Mouse (Mus musculus) intestine, embryonic 14.5 days (tissue): ENCODE results near the gene Cnih3. TPM values are rescaled to one million over a fixed set of nuclear protein-coding genes. Genes with fewer than 3 reads are reported as not detected.

ENCODE experiments used
- ATAC-seq: fragments of 200-750 bp; cut with Nextera tagmentation; replicated peaks from 2 replicates; pipeline ENCODE4 v1.8.0; 2017; ENCODE audit warnings: low read depth, moderate number of reproducible peaks, moderate TSS enrichment, moderate library complexity; ENCODE audit not compliant: low FRiP score, low TSS enrichment
- DNase-seq: peaks from one replicate; pipeline ENCODE4 v3.0.0-alpha.2; 2018; ENCODE audit warnings: low spot score
- H3K27ac ChIP-seq: fragments of 300-500 bp; sonication (generic); 2 replicates; pipeline ENCODE4 v1.5.1; 2014; ENCODE audit warnings: low read depth, mild to moderate bottlenecking, control low read depth
- H3K27me3 ChIP-seq: fragments of 300-500 bp; sonication (generic); replicated peaks from 2 replicates; pipeline ENCODE4 v1.6.1; 2014; ENCODE audit warnings: low read length, control low read depth; ENCODE audit not compliant: control insufficient read depth, insufficient read depth
- H3K36me3 ChIP-seq: fragments of 300-500 bp; sonication (generic); 2 replicates; pipeline ENCODE4 v1.6.1; 2014; ENCODE audit warnings: low read length, control low read depth; ENCODE audit not compliant: control insufficient read depth, insufficient read depth
- H3K4me1 ChIP-seq: fragments of 300-500 bp; sonication (generic); replicated peaks from 2 replicates; pipeline ENCODE4 v1.6.1; 2014; ENCODE audit warnings: low read length, control low read depth, mixed read lengths; ENCODE audit not compliant: control insufficient read depth, insufficient read depth
- H3K4me2 ChIP-seq: fragments of 300-500 bp; sonication (generic); 2 replicates; pipeline ENCODE4 v1.6.1; 2014; ENCODE audit warnings: low read length
- H3K4me3 ChIP-seq: fragments of 300-500 bp; sonication (generic); 2 replicates; pipeline ENCODE4 v1.5.1; 2014; ENCODE audit warnings: low read depth, low read length, control low read depth, mixed read lengths
- H3K9ac ChIP-seq: fragments of 300-500 bp; sonication (generic); 2 replicates; pipeline ENCODE4 v1.6.1; 2014; ENCODE audit warnings: mild to moderate bottlenecking, low read length
- H3K9me3 ChIP-seq: fragments of 300-500 bp; sonication (generic); 2 replicates; pipeline ENCODE4 v1.6.1; 2016; ENCODE audit warnings: low read length, control low read depth; ENCODE audit not compliant: control insufficient read depth
- WGBS: fragments of 180-500 bp; shearing (Covaris S2); extraction: QIAGEN DNeasy Blood & Tissue Kit; methylation state at CpG from one replicate; pipeline ENCODE4 v1.1.7; 2014; 5-methylcytosine and 5-hydroxymethylcytosine counted together
- polyA plus RNA-seq: library from polyadenylated mRNA; unstranded; fragments of >200 nt; fragmentation: Nextera tagmentation; extraction: Ambion mirVana; gene quantifications from 2 replicates; pipeline ENCODE4 v1.2.1, GENCODE M21; 2014

Gene Cnih3
- polyA plus RNA-seq, 1 experiment from 2014 or later: 0.41 TPM

GRCm38 (mm10) chr1:181335388-181335787, 17.0 kb upstream of the Cnih3 start:
- no peak for ATAC-seq
- WGBS: 92% methylated on average over 4 of the region's 4 CpGs
- Histone ChIP-seq H3K4me3 (no peak overlapping the region), H3K9ac (no peak overlapping the region), H3K36me3 (no peaks in the 10 kb centered on the region), H3K27me3 (no peaks in the 10 kb centered on the region), H3K4me2 (no peak overlapping the region), H3K9me3 (no peaks in the 10 kb centered on the region), H3K27ac (no peak overlapping the region), H3K4me1 (no peaks in the 10 kb centered on the region)
- DNase-seq: no peak

- WGBS: 88% methylated on average over 6 of the region's 6 CpGs
- no peaks in the 10 kb centered on the region for H3K4me1 ChIP-seq
- no peaks in the 10 kb centered on the region for H3K9me3 ChIP-seq
- H3K36me3 ChIP-seq: no peaks in the 10 kb centered on the region
- H3K4me3 ChIP-seq: no peak overlapping the region
- DNase-seq (no peak), ATAC-seq (no peak)
- H3K27ac ChIP-seq: no peak overlapping the region
- no peaks in the 10 kb centered on the region for H3K27me3 ChIP-seq
- no peak overlapping the region for H3K4me2 ChIP-seq
- H3K9ac ChIP-seq: no peak overlapping the region
These were observed 15.6 kb upstream of the Cnih3 start for GRCm38 (mm10) chr1:181336857-181337256.

- H3K4me2 ChIP-seq: no peak overlapping the region
- no peak overlapping the region for H3K4me3 ChIP-seq
- DNase-seq: no peak
- no peaks in the 10 kb centered on the region for H3K36me3 ChIP-seq
- no peaks in the 10 kb centered on the region for H3K4me1 ChIP-seq
- ATAC-seq: no peak
- no peaks in the 10 kb centered on the region for H3K9me3 ChIP-seq
- no peak overlapping the region for H3K27ac ChIP-seq
- WGBS: 86% methylated on average over 6 of the region's 6 CpGs
- no peaks in the 10 kb centered on the region for H3K27me3 ChIP-seq
- no peak overlapping the region for H3K9ac ChIP-seq
These were observed 13.3 kb upstream of the Cnih3 start for GRCm38 (mm10) chr1:181339106-181339505.

GRCm38 (mm10) chr1:181345547-181345946, 6.9 kb upstream of the Cnih3 start:
- WGBS: 21% methylated on average over 15 of the region's 15 CpGs
- no peaks in the 10 kb centered on the region for H3K36me3 ChIP-seq
- H3K4me3 ChIP-seq: no peak overlapping the region
- peaks cover under 1% of the 10 kb centered on the region; the same call in 1 of the 2 replicates for H3K27me3 ChIP-seq
- DNase-seq: peak; percentile 75
- no peak overlapping the region for H3K9ac ChIP-seq
- no peak overlapping the region for H3K4me2 ChIP-seq
- ATAC-seq: peak; percentile 66
- H3K9me3 ChIP-seq: no peaks in the 10 kb centered on the region
- 0 out of 2 replicates have a peak, but pooled peaks cover 3% of the 10 kb centered on the region for H3K4me1 ChIP-seq
- no peak overlapping the region for H3K27ac ChIP-seq

GRCm38 (mm10) chr1:181352043-181352366, 423 bp upstream of the Cnih3 start:
- H3K9ac ChIP-seq: peak overlapping the region; percentile 48
- no peaks in the 10 kb centered on the region for H3K36me3 ChIP-seq
- no peaks in the 10 kb centered on the region for H3K9me3 ChIP-seq
- peaks cover 11% of the 10 kb centered on the region; the same call in 1 of the 2 replicates for H3K4me1 ChIP-seq
- 6% methylated on average over 3 of the region's 3 CpGs for WGBS
- H3K27me3 ChIP-seq: peaks cover 43% of the 10 kb centered on the region
- ATAC-seq (peak; percentile 77), DNase-seq (peak; percentile 64)
- peak overlapping the region; percentile 97 for H3K4me2 ChIP-seq
- H3K4me3 ChIP-seq: peak overlapping the region; percentile 46
- H3K27ac ChIP-seq: no peak overlapping the region

- Histone ChIP-seq H3K27me3 (peaks cover 43% of the 10 kb centered on the region), H3K4me3 (peak overlapping the region; percentile 46), H3K36me3 (no peaks in the 10 kb centered on the region), H3K4me2 (peak overlapping the region; percentile 97), H3K9ac (peak overlapping the region; percentile 48; the same call in 1 of the 2 replicates), H3K27ac (no peak overlapping the region), H3K9me3 (no peaks in the 10 kb centered on the region), H3K4me1 (peaks cover 11% of the 10 kb centered on the region; the same call in 1 of the 2 replicates)
- 3% methylated on average over 33 of the region's 33 CpGs for WGBS
- peak; percentile 61 for DNase-seq
- no peak; the same call in 1 of the 2 replicates for ATAC-seq
These were observed 1.0 kb downstream of the Cnih3 start for GRCm38 (mm10) chr1:181353200-181354097.

GRCm38 (mm10) chr1:181355683-181356082, 3.3 kb downstream of the Cnih3 start:
- DNase-seq: no peak
- H3K36me3 ChIP-seq: no peaks in the 10 kb centered on the region
- H3K27me3 ChIP-seq: peaks cover 41% of the 10 kb centered on the region
- no peak for ATAC-seq
- H3K4me3 ChIP-seq: no peak overlapping the region
- H3K27ac ChIP-seq: no peak overlapping the region
- H3K9ac ChIP-seq: no peak overlapping the region
- 82% methylated on average over 5 of the region's 5 CpGs for WGBS
- H3K4me2 ChIP-seq: no peak overlapping the region
- peaks cover 11% of the 10 kb centered on the region; the same call in 1 of the 2 replicates for H3K4me1 ChIP-seq
- no peaks in the 10 kb centered on the region for H3K9me3 ChIP-seq

- DNase-seq: no peak
- H3K9me3 ChIP-seq: no peaks in the 10 kb centered on the region
- no peak overlapping the region for H3K4me3 ChIP-seq
- ATAC-seq: no peak
- H3K4me1 ChIP-seq: peaks cover 6% of the 10 kb centered on the region; the same call in 1 of the 2 replicates
- H3K9ac ChIP-seq: no peak overlapping the region
- no peaks in the 10 kb centered on the region for H3K36me3 ChIP-seq
- H3K4me2 ChIP-seq: no peak overlapping the region
- H3K27me3 ChIP-seq: peaks cover 21% of the 10 kb centered on the region
- no peak overlapping the region for H3K27ac ChIP-seq
- 47% methylated on average over 2 of the region's 2 CpGs for WGBS
These were observed 5.4 kb downstream of the Cnih3 start for GRCm38 (mm10) chr1:181357870-181358269.
